Mouse (Mus musculus) embryonic facial prominence, embryonic 11.5 days (tissue): ENCODE data around the gene Nmrk1. TPM values are rescaled to one million over a fixed set of nuclear protein-coding genes. Genes with fewer than 3 reads are reported as not detected.

Experiments used
- ATAC-seq: fragments of 200-750 bp; cut with Nextera tagmentation; replicated peaks from 2 replicates; pipeline ENCODE4 v1.8.0; 2017; ENCODE audit warnings: low read depth; ENCODE audit not compliant: insufficient number of reproducible peaks, low FRiP score, low TSS enrichment
- DNase-seq: peaks from one replicate; pipeline ENCODE4 v3.0.0-alpha.2; 2015; ENCODE audit warnings: low spot score
- H3K27ac ChIP-seq: fragments of 300-500 bp; sonication (generic); replicated peaks from 2 replicates; pipeline ENCODE4 v1.5.1; 2014; ENCODE audit warnings: mild to moderate bottlenecking, low read depth, low read length, control low read depth
- H3K27me3 ChIP-seq: fragments of 300-500 bp; sonication (generic); 2 replicates; pipeline ENCODE4 v1.6.1; 2014; ENCODE audit warnings: mild to moderate bottlenecking, low read length, moderate library complexity, mixed read lengths; ENCODE audit not compliant: control insufficient read depth, insufficient read depth
- H3K36me3 ChIP-seq: fragments of 300-500 bp; sonication (generic); replicated peaks from 2 replicates; pipeline ENCODE4 v1.6.1; 2014; ENCODE audit warnings: low read depth, mild to moderate bottlenecking, low read length, moderate library complexity, mixed read lengths; ENCODE audit not compliant: control insufficient read depth, insufficient read depth
- H3K4me1 ChIP-seq: fragments of 300-500 bp; sonication (generic); 2 replicates; pipeline ENCODE4 v1.6.1; 2014; ENCODE audit warnings: low read length, mixed read lengths; ENCODE audit not compliant: control insufficient read depth, insufficient read depth
- H3K4me2 ChIP-seq: fragments of 300-500 bp; sonication (generic); 2 replicates; pipeline ENCODE4 v1.6.1; 2014; ENCODE audit warnings: low read depth, mild to moderate bottlenecking, control low read depth, low read length, moderate library complexity
- H3K4me3 ChIP-seq: fragments of 300-500 bp; sonication (generic); 2 replicates; pipeline ENCODE4 v1.5.1; 2014; ENCODE audit warnings: low read depth, low read length, control low read depth
- H3K9ac ChIP-seq: fragments of 300-500 bp; sonication (generic); replicated peaks from 2 replicates; pipeline ENCODE4 v1.6.1; 2014; ENCODE audit warnings: mild to moderate bottlenecking, control low read depth, low read length
- H3K9me3 ChIP-seq: fragments of 300-500 bp; sonication (generic); replicated peaks from 2 replicates; pipeline ENCODE4 v1.6.1; 2016; ENCODE audit warnings: mild to moderate bottlenecking, low read length, inconsistent platforms, mixed read lengths; ENCODE audit not compliant: control insufficient read depth
- WGBS: fragments of 180-500 bp; shearing (Covaris S2); extraction: QIAGEN DNeasy Blood & Tissue Kit; methylation state at CpG from one replicate; pipeline ENCODE4 v1.1.7; 2014; 5-methylcytosine and 5-hydroxymethylcytosine counted together
- polyA plus RNA-seq: library from polyadenylated mRNA; unstranded; fragments of >200 nt; fragmentation: Nextera tagmentation; extraction: Ambion mirVana; gene quantifications from 2 replicates; pipeline ENCODE4 v1.2.1, GENCODE M21; 2014

Nmrk1 gene
- polyA plus RNA-seq, 1 experiment from 2014 or later: 5.1 TPM

GRCm38 (mm10) chr19:18646853-18647420 lies 15.2 kb downstream of the Nmrk1 start:
- H3K27ac ChIP-seq: no peak overlapping the region
- WGBS: 62% methylated on average over 5 of the region's 5 CpGs

GRCm38 (mm10) chr19:18647775-18648557 lies 16.2 kb downstream of the Nmrk1 start:
- Histone ChIP-seq H3K4me3 (no peak overlapping the region), H3K9me3 (no peaks in the 10 kb centered on the region), H3K9ac (no peak overlapping the region), H3K27me3 (no peaks in the 10 kb centered on the region), H3K4me1 (no peaks in the 10 kb centered on the region), H3K27ac (no peak overlapping the region), H3K4me2 (no peak overlapping the region), H3K36me3 (no peaks in the 10 kb centered on the region)
- DNase-seq (no peak), ATAC-seq (no peak)
- 71% methylated on average over 9 of the region's 9 CpGs for WGBS

More at GRCm38 (mm10) chr19:18646853-18647420, 15.2 kb downstream of the Nmrk1 start:
- DNase-seq (no peak), ATAC-seq (no peak)
- H3K9ac ChIP-seq: no peak overlapping the region
- no peaks in the 10 kb centered on the region for H3K27me3 ChIP-seq
- H3K4me2 ChIP-seq: no peak overlapping the region
- H3K36me3 ChIP-seq: no peaks in the 10 kb centered on the region
- H3K9me3 ChIP-seq: no peaks in the 10 kb centered on the region
- no peaks in the 10 kb centered on the region for H3K4me1 ChIP-seq
- H3K4me3 ChIP-seq: no peak overlapping the region

GRCm38 (mm10) chr19:18648558-18648945 lies 16.8 kb downstream of the Nmrk1 start:
- Histone ChIP-seq H3K4me2 (no peak overlapping the region), H3K27me3 (no peaks in the 10 kb centered on the region), H3K27ac (no peak overlapping the region), H3K9me3 (no peaks in the 10 kb centered on the region), H3K36me3 (no peaks in the 10 kb centered on the region), H3K9ac (no peak overlapping the region), H3K4me1 (no peaks in the 10 kb centered on the region), H3K4me3 (no peak overlapping the region)
- no peak for DNase-seq
- WGBS: 83% methylated on average over 6 of the region's 6 CpGs
- no peak for ATAC-seq

GRCm38 (mm10) chr19:18649955-18650354 lies 18.2 kb downstream of the Nmrk1 start:
- H3K9me3 ChIP-seq: no peaks in the 10 kb centered on the region
- H3K36me3 ChIP-seq: no peaks in the 10 kb centered on the region
- H3K9ac ChIP-seq: no peak overlapping the region
- H3K27me3 ChIP-seq: no peaks in the 10 kb centered on the region
- no peak overlapping the region for H3K27ac ChIP-seq
- H3K4me1 ChIP-seq: no peaks in the 10 kb centered on the region
- no peak overlapping the region for H3K4me2 ChIP-seq
- DNase-seq (no peak), ATAC-seq (no peak)
- H3K4me3 ChIP-seq: no peak overlapping the region
- WGBS: 84% methylated on average over 4 of the region's 4 CpGs

GRCm38 (mm10) chr19:18650473-18650872 lies 18.7 kb downstream of the Nmrk1 start:
- Histone ChIP-seq H3K9me3 (no peaks in the 10 kb centered on the region), H3K4me3 (no peak overlapping the region), H3K9ac (no peak overlapping the region), H3K36me3 (no peaks in the 10 kb centered on the region), H3K27ac (no peak overlapping the region), H3K4me2 (no peak overlapping the region), H3K4me1 (no peaks in the 10 kb centered on the region), H3K27me3 (no peaks in the 10 kb centered on the region)
- WGBS: 81% methylated on average over 6 of the region's 6 CpGs
- DNase-seq: no peak
- no peak for ATAC-seq

- Histone ChIP-seq H3K9ac (no peak overlapping the region), H3K27me3 (no peaks in the 10 kb centered on the region), H3K36me3 (no peaks in the 10 kb centered on the region), H3K27ac (no peak overlapping the region), H3K4me3 (no peak overlapping the region), H3K4me2 (no peak overlapping the region), H3K9me3 (no peaks in the 10 kb centered on the region), H3K4me1 (no peaks in the 10 kb centered on the region)
- ATAC-seq (no peak), DNase-seq (no peak)
- WGBS: 41% methylated on average over 4 of the region's 4 CpGs
Measured at GRCm38 (mm10) chr19:18652592-18652991, 20.8 kb downstream of the Nmrk1 start.

- H3K27me3 ChIP-seq: no peaks in the 10 kb centered on the region
- H3K4me2 ChIP-seq: no peak overlapping the region
- ATAC-seq (no peak), DNase-seq (no peak)
- H3K4me1 ChIP-seq: no peaks in the 10 kb centered on the region
- no peak overlapping the region for H3K27ac ChIP-seq
- H3K9ac ChIP-seq: no peak overlapping the region
- H3K4me3 ChIP-seq: no peak overlapping the region
- H3K9me3 ChIP-seq: no peaks in the 10 kb centered on the region
- WGBS: 83% methylated on average over 6 of the region's 6 CpGs
- H3K36me3 ChIP-seq: no peaks in the 10 kb centered on the region
Measured at GRCm38 (mm10) chr19:18653058-18653457, 21.3 kb downstream of the Nmrk1 start.

GRCm38 (mm10) chr19:18654330-18654729 lies 22.6 kb downstream of the Nmrk1 start:
- WGBS: 89% methylated on average over 8 of the region's 8 CpGs
- H3K4me3 ChIP-seq: no peak overlapping the region
- no peak overlapping the region for H3K27ac ChIP-seq
- no peaks in the 10 kb centered on the region for H3K27me3 ChIP-seq
- ATAC-seq (no peak), DNase-seq (no peak)
- H3K9ac ChIP-seq: no peak overlapping the region
- no peaks in the 10 kb centered on the region for H3K9me3 ChIP-seq
- no peaks in the 10 kb centered on the region for H3K36me3 ChIP-seq
- no peaks in the 10 kb centered on the region for H3K4me1 ChIP-seq
- no peak overlapping the region for H3K4me2 ChIP-seq
